Mouse (Mus musculus): Measurements from ENCODE around the gene Pi4k2b.
"Not testable (repeated sequence)": the region's sequence is repeated elsewhere in the genome, so short reads cannot be mapped to it uniquely, and the experiment has no call there.

Pi4k2b gene

GRCm38 (mm10) chr5:52741391-52742111, at the start of gene Pi4k2b:
TSS of gene Pi4k2b (plus strand) at chr5:52741574.
- peak; percentile 87 for DNase-seq (ENCODE audit: low read depth, low spot score)

GRCm38 (mm10) chr5:52697291-52697690, 44.1 kb upstream of the Pi4k2b start:
- no peak for DNase-seq (ENCODE audit: low read depth, low spot score)

- DNase-seq (ENCODE audit: low read depth, low spot score), result not testable (repeated sequence)
Observed at GRCm38 (mm10) chr5:52697882-52698440, 43.4 kb upstream of the Pi4k2b start.

- no peak for DNase-seq (ENCODE audit: low read depth, low spot score)
Observed at GRCm38 (mm10) chr5:52704562-52704961, 36.8 kb upstream of the Pi4k2b start.

GRCm38 (mm10) chr5:52712704-52713103, 28.7 kb upstream of the Pi4k2b start:
- no peak for DNase-seq (ENCODE audit: low read depth, low spot score)

- no peak for DNase-seq (ENCODE audit: low read depth, low spot score)
Observed at GRCm38 (mm10) chr5:52716742-52717448, 24.5 kb upstream of the Pi4k2b start.

GRCm38 (mm10) chr5:52721003-52721402, 20.4 kb upstream of the Pi4k2b start:
- no peak for DNase-seq (ENCODE audit: low read depth, low spot score)

- DNase-seq (ENCODE audit: low read depth, low spot score), result no peak
Observed at GRCm38 (mm10) chr5:52727747-52728146, 13.6 kb upstream of the Pi4k2b start.

GRCm38 (mm10) chr5:52732811-52733210, 8.6 kb upstream of the Pi4k2b start:
- DNase-seq (ENCODE audit: low read depth, low spot score), result no peak

- DNase-seq (ENCODE audit: low read depth, low spot score), result no peak
Observed at GRCm38 (mm10) chr5:52736046-52736445, 5.3 kb upstream of the Pi4k2b start.

- DNase-seq (ENCODE audit: low read depth, low spot score), result peak; percentile 69
Observed at GRCm38 (mm10) chr5:52742112-52742813, 889 bp downstream of the Pi4k2b start.

- DNase-seq (ENCODE audit: low read depth, low spot score), result no peak
Observed at GRCm38 (mm10) chr5:52743231-52743630, 1.9 kb downstream of the Pi4k2b start.

- DNase-seq (ENCODE audit: low read depth, low spot score), result no peak
Observed at GRCm38 (mm10) chr5:52746920-52747319, 5.5 kb downstream of the Pi4k2b start.

GRCm38 (mm10) chr5:52748732-52749131, 7.4 kb downstream of the Pi4k2b start:
- no peak for DNase-seq (ENCODE audit: low read depth, low spot score)

- DNase-seq (ENCODE audit: low read depth, low spot score), result no peak
Observed at GRCm38 (mm10) chr5:52753146-52753545, 11.8 kb downstream of the Pi4k2b start.

- DNase-seq (ENCODE audit: low read depth, low spot score), result no peak
Observed at GRCm38 (mm10) chr5:52754196-52754595, 12.8 kb downstream of the Pi4k2b start.

- DNase-seq (ENCODE audit: low read depth, low spot score), result no peak
Observed at GRCm38 (mm10) chr5:52755337-52755736, 14.0 kb downstream of the Pi4k2b start.

- no peak for DNase-seq (ENCODE audit: low read depth, low spot score)
Observed at GRCm38 (mm10) chr5:52755989-52756388, 14.6 kb downstream of the Pi4k2b start.

- no peak for DNase-seq (ENCODE audit: low read depth, low spot score)
Observed at GRCm38 (mm10) chr5:52762586-52762985, 21.2 kb downstream of the Pi4k2b start.

- no peak for DNase-seq (ENCODE audit: low read depth, low spot score)
Observed at GRCm38 (mm10) chr5:52774267-52774666, 32.9 kb downstream of the Pi4k2b start.

GRCm38 (mm10) chr5:52775237-52775636, 33.9 kb downstream of the Pi4k2b start, which contains the start of gene Zcchc4:
TSS of gene Zcchc4 (plus strand) at chr5:52775409.
- DNase-seq (ENCODE audit: low read depth, low spot score), result no peak
